Comparison of ENCODE assay signal across 26 mouse cellular contexts in the genomic region with DNA sequence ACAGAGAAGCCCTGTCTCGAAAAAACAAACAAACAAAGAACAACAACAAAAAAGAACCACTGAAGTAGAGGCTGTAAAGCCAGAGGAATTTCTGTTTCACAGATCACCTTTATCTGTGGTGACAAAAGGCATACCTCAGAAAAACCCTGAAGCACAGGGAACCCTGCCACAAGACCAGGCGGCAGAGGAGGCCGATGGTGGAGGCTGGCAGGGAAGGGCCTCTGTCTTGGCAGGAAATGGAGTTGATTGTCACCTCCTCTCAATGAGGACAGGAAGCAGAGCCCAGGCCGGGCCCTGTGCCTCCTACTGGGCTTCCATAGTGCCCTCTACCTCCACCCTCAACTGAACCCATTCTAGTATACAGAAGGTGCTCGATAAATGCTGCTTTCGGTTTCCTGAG. TPM values are rescaled to one million over a fixed set of nuclear protein-coding genes. Genes with fewer than 3 reads are reported as not detected.
DNase-seq lines count a peak whose midpoint lies in the region; ATAC-seq and TF ChIP-seq lines count a peak whose summit lies in the region.
"Had no signal": no experiment of that assay in that cellular context is flagged by ENCODE, and none has a peak within 500 bp of the region (broad histone marks: within the 10 kb centered on the region; RNA-seq: fewer than 3 reads in every experiment).

No protein-coding gene starts in this region.

- TF ChIP-seq EP300 in heart, adult 2 months (IDR thresholded peaks at IDR 0.05; ENCODE audit: insufficient read depth, low read depth, low read length) = no peak
- TF ChIP-seq EP300 in heart, postnatal 0 days (IDR thresholded peaks at IDR 0.05; ENCODE audit: low read depth) = no peak

- H3K9me3 ChIP-seq in heart, postnatal 0 days (replicated peaks; ENCODE audit: control insufficient read depth, low read length) = no peaks in the 10 kb centered on the region
- no peaks in the 10 kb centered on the region for H3K9me3 ChIP-seq in heart, embryonic 11.5 days (replicated peaks; ENCODE audit: control insufficient read depth, low read length)
- H3K9me3 ChIP-seq: embryonic facial prominence, embryonic 13.5 days; forebrain, embryonic 10.5 days; forebrain, embryonic 15.5 days; hindbrain, embryonic 13.5 days; midbrain, embryonic 12.5 days; neural tube, embryonic 13.5 days had no signal

- no peak overlapping the region for H3K9ac ChIP-seq in heart, adult 2 months (ENCODE audit: low read depth, low read length)
- H3K9ac ChIP-seq in heart, postnatal 0 days (replicated peaks; ENCODE audit: low read depth, low read length) = no peak overlapping the region
- H3K9ac ChIP-seq in heart, embryonic 11.5 days (ENCODE audit: low read depth, low read length) = no peak overlapping the region
- H3K9ac ChIP-seq: embryonic facial prominence, embryonic 13.5 days; forebrain, embryonic 15.5 days; hindbrain, embryonic 13.5 days; liver, embryonic 14.5 days; midbrain, embryonic 12.5 days; neural tube, embryonic 13.5 days had no signal

- no peaks in the 10 kb centered on the region for H3K79me2 ChIP-seq in heart, adult 2 months (replicated peaks; ENCODE audit: control insufficient read depth, insufficient read depth, low read length)

- 0 out of 2 replicates have a peak, but pooled peaks cover 3% of the 10 kb centered on the region for H3K27me3 ChIP-seq in heart, adult 2 months (ENCODE audit: control insufficient read depth, insufficient read depth, low read length)
- peaks cover 19% of the 10 kb centered on the region; the same call in 1 of the 2 replicates for H3K27me3 ChIP-seq in heart, postnatal 0 days (ENCODE audit: control insufficient read depth, insufficient read depth, low read length)
- H3K27me3 ChIP-seq in heart, embryonic 11.5 days (ENCODE audit: control insufficient read depth, insufficient read depth, low read length) = peaks cover 10% of the 10 kb centered on the region

- TF ChIP-seq CTCF in heart, adult 2 months (IDR thresholded peaks at IDR 0.05) = no peak
- no peak for TF ChIP-seq CTCF in heart, postnatal 0 days (IDR thresholded peaks at IDR 0.05; ENCODE audit: low read depth)

- H3K4me1 ChIP-seq in heart, adult 2 months (ENCODE audit: control insufficient read depth, insufficient read depth, low read length) = peaks cover 23% of the 10 kb centered on the region
- H3K4me1 ChIP-seq in heart, postnatal 0 days (ENCODE audit: control insufficient read depth, insufficient read depth) = no peaks in the 10 kb centered on the region
- H3K4me1 ChIP-seq in heart, embryonic 11.5 days (ENCODE audit: control insufficient read depth, insufficient read depth, low read length) = peaks cover 18% of the 10 kb centered on the region
- peaks cover 21% of the 10 kb centered on the region for H3K4me1 ChIP-seq in brown adipose tissue, adult 24 weeks (ENCODE audit: control insufficient read depth, insufficient read depth, insufficient read length, low read length)

- 48% methylated on average over 6 of the region's 6 CpGs for WGBS in heart, adult 2 months
- 60% methylated on average over 6 of the region's 6 CpGs for WGBS in heart, postnatal 0 days
- WGBS in heart, embryonic 11.5 days (ENCODE audit: insufficient replicate concordance) = 57% methylated on average over 6 of the region's 6 CpGs

- no peak for ATAC-seq in heart, postnatal 0 days (ENCODE audit: insufficient read depth, low read depth)
- ATAC-seq in heart, embryonic 11.5 days (replicated peaks; ENCODE audit: insufficient number of reproducible peaks, low FRiP score, low TSS enrichment) = no peak
- ATAC-seq: CD4-positive, CD25-positive, alpha-beta regulatory T cell, adult 4 months; forebrain, embryonic 15.5 days; intestine, embryonic 16.5 days had no signal

- no peak for TF ChIP-seq POLR2A in heart, adult 2 months (IDR thresholded peaks at IDR 0.05; ENCODE audit: insufficient read depth, low read depth, low read length)

- no peak for DNase-seq in heart, adult 2 months
- DNase-seq in heart, adult 8-10 months (ENCODE audit: low spot score) = no peak
- no peak for DNase-seq in heart, postnatal 0 days (ENCODE audit: low spot score)
- peak; percentile 42 for DNase-seq in lung, postnatal 36 days
- no peak for DNase-seq in ovary, postnatal 14 days (ENCODE audit: low spot score)
- DNase-seq: adrenal gland, postnatal 14 days; cerebellum, adult 11-12 months; cerebellum, postnatal 10 days; kidney, adult 8-10 months; kidney, postnatal 4 days; layer of hippocampus, postnatal 36 days; left cerebral cortex, postnatal 4 days; thymus, adult 2 months; thymus, postnatal 36 days had no signal

- no peaks in the 10 kb centered on the region for H3K36me3 ChIP-seq in heart, adult 2 months (ENCODE audit: control insufficient read depth, insufficient read depth, low read length)
- no peaks in the 10 kb centered on the region for H3K36me3 ChIP-seq in heart, postnatal 0 days (replicated peaks; ENCODE audit: control insufficient read depth, insufficient read depth, low read length)
- H3K36me3 ChIP-seq in heart, embryonic 11.5 days (ENCODE audit: control insufficient read depth, insufficient read depth, low read length) = no peaks in the 10 kb centered on the region
- H3K36me3 ChIP-seq: embryonic facial prominence, embryonic 13.5 days; forebrain, embryonic 10.5 days; forebrain, embryonic 15.5 days; hindbrain, embryonic 13.5 days; midbrain, embryonic 12.5 days; neural tube, embryonic 13.5 days had no signal

- peak overlapping the region; percentile 86 for H3K27ac ChIP-seq in heart, adult 2 months
- H3K27ac ChIP-seq in heart, postnatal 0 days (ENCODE audit: low read depth) = 0 out of 2 replicates have a peak overlapping the region, but pooled peaks have one; percentile 31
- no peak overlapping the region for H3K27ac ChIP-seq in heart, embryonic 11.5 days (ENCODE audit: low read depth, low read length)
- H3K27ac ChIP-seq in brown adipose tissue, adult 24 weeks (replicated peaks; ENCODE audit: low read depth, low read length) = peak overlapping the region; percentile 75
- H3K27ac ChIP-seq: embryonic facial prominence, embryonic 13.5 days; forebrain, embryonic 10.5 days; forebrain, embryonic 15.5 days; hindbrain, embryonic 13.5 days; liver, embryonic 14.5 days; midbrain, embryonic 12.5 days; neural tube, embryonic 13.5 days had no signal

- intact Hi-C loops in heart, adult 2 months (cut with DNase I) = loop anchor here (2.0 kb wide), 2 partner anchors 63 to 89 kb away; no protein-coding TSS in a partner anchor

- no peak overlapping the region for H3K4me3 ChIP-seq in heart, adult 2 months
- no peak overlapping the region for H3K4me3 ChIP-seq in heart, postnatal 0 days (ENCODE audit: low read depth, low read length)
- H3K4me3 ChIP-seq in heart, embryonic 11.5 days (ENCODE audit: low read depth, low read length) = no peak overlapping the region
- H3K4me3 ChIP-seq in brown adipose tissue, adult 24 weeks (ENCODE audit: insufficient read depth, low read depth, low read length) = no peak overlapping the region
- H3K4me3 ChIP-seq: embryonic facial prominence, embryonic 13.5 days; forebrain, embryonic 10.5 days; forebrain, embryonic 15.5 days; hindbrain, embryonic 13.5 days; megakaryocyte, embryonic 14.5 days; midbrain, embryonic 12.5 days; neural tube, embryonic 13.5 days had no signal

- no peak overlapping the region for H3K4me2 ChIP-seq in heart, postnatal 0 days (ENCODE audit: low read depth, low read length)
- H3K4me2 ChIP-seq in heart, embryonic 11.5 days = no peak overlapping the region
- H3K4me2 ChIP-seq: embryonic facial prominence, embryonic 13.5 days; forebrain, embryonic 15.5 days; hindbrain, embryonic 13.5 days; midbrain, embryonic 12.5 days; neural tube, embryonic 13.5 days had no signal

RNA-seq across cellular contexts. Expression of a gene that starts 4.7 kb away (rescaled TPM):
- total RNA-seq in heart, adult 2 months (2021) = 10 to 100 TPM; 21.0 to 21.8 TPM
- 12.7 and 18.4 TPM in 2 replicates for polyA plus RNA-seq in heart, adult 2 months (2012; rRNA removed)
- total RNA-seq in heart, adult 8-10 months (2022) = 10 to 100 TPM; 18.1 to 25.7 (median 20.8) TPM
- 12.9 and 13.3 TPM in 2 replicates for total RNA-seq in heart, postnatal 0 days (2014; rRNA removed; ENCODE audit: low replicate concordance)
- 7.7 and 8.1 TPM in 2 replicates for polyA plus RNA-seq in heart, postnatal 0 days (2015; fragmentation: Nextera tagmentation; extraction: Ambion mirVana)
- 9.1 and 10.2 TPM in 2 replicates for polyA plus RNA-seq in heart, embryonic 11.5 days (2014; fragmentation: Nextera tagmentation; extraction: Ambion mirVana)
- polyA plus RNA-seq in brown adipose tissue, adult 24 weeks (2012; ENCODE audit: insufficient read depth, insufficient read length, missing spikeins) = 3.8 and 8.7 TPM in 2 replicates
